Mouse (Mus musculus) stomach, embryonic 14.5 days (tissue): ENCODE data around the gene Yipf7. TPM values are rescaled to one million over a fixed set of nuclear protein-coding genes. Genes with fewer than 3 reads are reported as not detected.

Experiments
- ATAC-seq: fragments of 200-750 bp; cut with Nextera tagmentation; 2 replicates; pipeline ENCODE4 v1.8.0; 2017; ENCODE audit warnings: low read depth, moderate TSS enrichment; ENCODE audit not compliant: insufficient number of reproducible peaks, insufficient read depth, low FRiP score
- H3K27ac ChIP-seq: fragments of 300-500 bp; sonication (generic); 2 replicates; pipeline ENCODE4 v1.5.1; 2014; ENCODE audit warnings: mild to moderate bottlenecking, low read length, moderate library complexity, mixed read lengths
- H3K27me3 ChIP-seq: fragments of 300-500 bp; sonication (generic); 2 replicates; pipeline ENCODE4 v1.6.1; 2014; ENCODE audit warnings: low read length, control low read depth, mixed read lengths; ENCODE audit not compliant: control insufficient read depth, insufficient read depth
- H3K36me3 ChIP-seq: fragments of 300-500 bp; sonication (generic); 2 replicates; pipeline ENCODE4 v1.6.1; 2014; ENCODE audit warnings: mild to moderate bottlenecking, control low read depth, low read length, moderate library complexity, mixed read lengths; ENCODE audit not compliant: control insufficient read depth, insufficient read depth
- H3K4me1 ChIP-seq: fragments of 300-500 bp; sonication (generic); 2 replicates; pipeline ENCODE4 v1.6.1; 2014; ENCODE audit warnings: low read length, control low read depth, mixed read lengths; ENCODE audit not compliant: control insufficient read depth, insufficient read depth
- H3K4me2 ChIP-seq: fragments of 300-500 bp; sonication (generic); replicated peaks from 2 replicates; pipeline ENCODE4 v1.6.1; 2014; ENCODE audit warnings: low read depth, low read length, control low read depth
- H3K4me3 ChIP-seq: fragments of 300-500 bp; sonication (generic); 2 replicates; pipeline ENCODE4 v1.5.1; 2014; ENCODE audit warnings: low read depth, low read length, control low read depth
- H3K9ac ChIP-seq: fragments of 300-500 bp; sonication (generic); replicated peaks from 2 replicates; pipeline ENCODE4 v1.6.1; 2014; ENCODE audit warnings: low read depth, mild to moderate bottlenecking, control low read depth, low read length, moderate library complexity, mixed read lengths
- H3K9me3 ChIP-seq: fragments of 300-500 bp; sonication (generic); 2 replicates; pipeline ENCODE4 v1.6.1; 2016; ENCODE audit warnings: low read depth, low read length, control low read depth; ENCODE audit not compliant: control insufficient read depth
- WGBS: fragments of 180-500 bp; shearing (Covaris S2); extraction: QIAGEN DNeasy Blood & Tissue Kit; methylation state at CpG from one replicate; pipeline ENCODE4 v1.1.7; 2014; 5-methylcytosine and 5-hydroxymethylcytosine counted together
- polyA plus RNA-seq: library from polyadenylated mRNA; unstranded; fragments of >200 nt; fragmentation: Nextera tagmentation; extraction: Ambion mirVana; gene quantifications from 2 replicates; pipeline ENCODE4 v1.2.1, GENCODE M21; 2014

The Yipf7 gene
- polyA plus RNA-seq, 1 experiment from 2014 or later: not detected

DNA sequence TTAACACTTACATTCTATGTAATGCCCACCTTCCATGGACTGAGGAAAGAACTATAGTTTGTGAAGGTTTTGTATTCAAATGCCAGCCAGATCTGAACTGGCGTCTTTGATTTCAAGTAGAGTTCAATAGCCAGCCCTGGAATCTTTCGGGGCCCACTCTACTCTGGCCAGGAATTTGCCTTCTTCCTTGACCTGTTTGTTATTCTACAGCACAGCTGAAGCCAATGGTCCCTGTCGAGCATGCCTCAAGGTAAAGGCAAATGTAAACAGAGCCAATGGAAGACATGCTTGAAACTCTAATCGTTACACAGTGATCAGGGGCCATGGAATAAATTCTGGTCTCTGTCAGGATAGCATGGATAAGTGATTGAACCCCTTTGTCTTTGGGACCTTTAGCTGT, 30.2 kb downstream of the Yipf7 start:
- Histone ChIP-seq H3K4me3 (no peak overlapping the region), H3K4me1 (no peaks in the 10 kb centered on the region), H3K9ac (no peak overlapping the region), H3K9me3 (no peaks in the 10 kb centered on the region), H3K27ac (no peak overlapping the region), H3K27me3 (no peaks in the 10 kb centered on the region), H3K4me2 (no peak overlapping the region), H3K36me3 (no peaks in the 10 kb centered on the region)
- no peak for ATAC-seq
- WGBS: 36% methylated on average over 4 of the region's 4 CpGs

GRCm38 (mm10) chr5:69511631-69512030, 30.8 kb downstream of the Yipf7 start:
- H3K27ac ChIP-seq: no peak overlapping the region
- H3K27me3 ChIP-seq: no peaks in the 10 kb centered on the region
- ATAC-seq: no peak
- WGBS: 26% methylated on average over 3 of the region's 3 CpGs
- H3K36me3 ChIP-seq: no peaks in the 10 kb centered on the region
- no peak overlapping the region for H3K9ac ChIP-seq
- no peaks in the 10 kb centered on the region for H3K9me3 ChIP-seq
- no peak overlapping the region for H3K4me3 ChIP-seq
- H3K4me1 ChIP-seq: no peaks in the 10 kb centered on the region
- no peak overlapping the region for H3K4me2 ChIP-seq

DNA sequence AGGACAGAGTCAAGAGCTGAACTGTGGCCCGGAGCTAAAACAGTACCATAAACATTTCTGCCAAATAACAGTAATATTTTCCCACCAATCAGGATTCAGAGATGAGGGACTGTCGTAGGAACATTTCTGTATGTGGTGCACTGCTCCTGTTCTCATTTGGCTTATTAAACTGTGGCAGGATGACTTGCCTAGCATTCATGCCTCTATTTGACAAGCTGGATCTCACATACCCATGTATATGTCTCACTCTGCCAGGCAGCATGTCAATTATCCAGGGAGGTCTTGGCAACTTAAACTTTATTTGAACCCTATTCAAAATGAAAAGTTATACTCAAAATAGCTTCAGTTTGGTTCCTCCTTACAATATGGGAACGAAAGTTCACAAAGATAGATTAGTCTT, 35.4 kb downstream of the Yipf7 start:
- H3K4me1 ChIP-seq: no peaks in the 10 kb centered on the region
- H3K4me2 ChIP-seq: no peak overlapping the region
- no peak overlapping the region for H3K27ac ChIP-seq
- WGBS: 79% methylated on average over 3 of the region's 3 CpGs
- H3K36me3 ChIP-seq: no peaks in the 10 kb centered on the region
- H3K9me3 ChIP-seq: no peaks in the 10 kb centered on the region
- H3K27me3 ChIP-seq: no peaks in the 10 kb centered on the region
- no peak for ATAC-seq
- H3K4me3 ChIP-seq: no peak overlapping the region
- H3K9ac ChIP-seq: no peak overlapping the region

DNA sequence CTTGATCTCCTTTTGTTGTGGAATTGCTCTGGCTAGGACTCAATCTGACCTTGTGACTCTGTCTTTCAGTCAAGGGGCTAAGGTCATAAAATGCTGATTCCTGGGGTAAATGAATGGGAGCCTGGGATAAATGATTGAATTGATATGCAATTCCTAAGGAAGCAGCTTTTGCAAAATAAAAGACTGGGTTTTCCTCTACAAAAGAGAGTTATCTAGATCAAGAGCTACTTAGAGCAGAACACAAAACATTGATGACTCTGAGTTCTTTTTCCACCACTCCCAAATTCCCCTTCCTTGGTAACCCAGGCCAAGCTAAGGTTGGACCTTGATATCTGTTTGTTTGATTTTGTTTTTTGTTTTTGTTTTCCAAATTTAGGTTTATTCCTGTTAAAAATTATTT, 53.4 kb downstream of the Yipf7 start:
- Histone ChIP-seq H3K9ac (no peak overlapping the region), H3K4me1 (no peaks in the 10 kb centered on the region)

DNA sequence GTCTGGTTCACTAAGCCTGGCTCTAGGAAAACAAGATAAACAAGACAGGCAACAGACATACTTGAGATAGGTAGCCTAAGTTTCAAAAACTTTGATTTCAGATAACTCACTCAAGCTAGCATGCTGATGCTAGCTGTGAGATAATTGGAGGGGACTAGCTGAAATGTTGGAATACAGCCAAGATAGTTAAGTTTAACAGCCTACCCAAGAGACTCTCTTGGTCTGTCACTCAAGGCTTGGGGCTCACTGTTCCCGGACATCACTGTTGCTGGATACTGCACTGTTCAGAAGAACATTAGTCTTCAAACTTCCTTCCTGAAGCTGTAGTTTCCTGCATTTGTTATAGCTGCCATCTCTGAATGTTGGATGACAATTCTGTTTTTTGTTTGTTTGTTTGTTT, 74.9 kb downstream of the Yipf7 start:
- Histone ChIP-seq H3K9me3 (no peaks in the 10 kb centered on the region), H3K9ac (no peak overlapping the region), H3K27ac (no peak overlapping the region), H3K4me2 (no peak overlapping the region), H3K4me3 (no peak overlapping the region), H3K27me3 (no peaks in the 10 kb centered on the region), H3K36me3 (no peaks in the 10 kb centered on the region), H3K4me1 (no peaks in the 10 kb centered on the region)
- 50% methylated on average over 1 of the region's 1 CpGs for WGBS
- ATAC-seq: no peak

More for the DNA sequence above, 53.4 kb downstream of the Yipf7 start:
- no peaks in the 10 kb centered on the region for H3K27me3 ChIP-seq
- H3K9me3 ChIP-seq: no peaks in the 10 kb centered on the region
- H3K4me2 ChIP-seq: no peak overlapping the region
- H3K36me3 ChIP-seq: no peaks in the 10 kb centered on the region
- H3K4me3 ChIP-seq: no peak overlapping the region
- H3K27ac ChIP-seq: no peak overlapping the region
- ATAC-seq: no peak

Other genes starting within 250 kb of the Yipf7 start
- 5.2 TPM in 2 replicates for gene Kctd8, start 201.0 kb downstream of the Yipf7 start, polyA plus RNA-seq
- gene Guf1, start 14.3 kb upstream of the Yipf7 start, polyA plus RNA-seq: 75.7 and 76.7 TPM in 2 replicates
- gene Gnpda2, start 49.7 kb upstream of the Yipf7 start, polyA plus RNA-seq: 57.1 and 63.8 TPM in 2 replicates